Mouse (Mus musculus) liver, embryonic 15.5 days (tissue): Measurements from ENCODE around the gene Gm10160. TPM values are rescaled to one million over a fixed set of nuclear protein-coding genes. Genes with fewer than 3 reads are reported as not detected.
A peak's percentile ranks its signal among the peaks of the same experiment; 100 is the strongest.

ENCODE experiments used
- ATAC-seq: fragments of 200-750 bp; cut with Nextera tagmentation; 2 replicates; pipeline ENCODE4 v1.8.0; 2017; ENCODE audit warnings: moderate number of reproducible peaks, mild to moderate bottlenecking, moderate library complexity; ENCODE audit not compliant: insufficient read depth
- H3K27ac ChIP-seq: fragments of 300-500 bp; sonication (generic); replicated peaks from 2 replicates; pipeline ENCODE4 v1.5.1; 2015; ENCODE audit warnings: mild to moderate bottlenecking, inconsistent platforms
- H3K27me3 ChIP-seq: fragments of 300-500 bp; sonication (generic); 2 replicates; pipeline ENCODE4 v1.6.1; 2015; ENCODE audit warnings: mild to moderate bottlenecking, inconsistent platforms
- H3K36me3 ChIP-seq: fragments of 300-500 bp; sonication (generic); replicated peaks from 2 replicates; pipeline ENCODE4 v1.6.1; 2015; ENCODE audit warnings: moderate library complexity, mild to moderate bottlenecking, inconsistent platforms
- H3K4me1 ChIP-seq: fragments of 300-500 bp; sonication (generic); replicated peaks from 2 replicates; pipeline ENCODE4 v1.6.1; 2015; ENCODE audit warnings: inconsistent platforms
- H3K4me2 ChIP-seq: fragments of 300-500 bp; sonication (generic); 2 replicates; pipeline ENCODE4 v1.6.1; 2015; ENCODE audit warnings: moderate library complexity, mild to moderate bottlenecking, inconsistent platforms
- H3K4me3 ChIP-seq: fragments of 300-500 bp; sonication (generic); replicated peaks from 2 replicates; pipeline ENCODE4 v1.5.1; 2015; ENCODE audit warnings: mild to moderate bottlenecking, inconsistent platforms
- H3K9ac ChIP-seq: fragments of 300-500 bp; sonication (generic); 2 replicates; pipeline ENCODE4 v1.6.1; 2015; ENCODE audit warnings: moderate library complexity, mild to moderate bottlenecking, inconsistent platforms
- H3K9me3 ChIP-seq: fragments of 300-500 bp; sonication (generic); replicated peaks from 2 replicates; pipeline ENCODE4 v1.6.1; 2016; ENCODE audit warnings: inconsistent platforms
- WGBS: fragments of 180-500 bp; shearing (Covaris S2); methylation state at CpG from one replicate; pipeline ENCODE4 v1.1.7; 2015; ENCODE audit warnings: mixed read lengths; ENCODE audit not compliant: insufficient replicate concordance; 5-methylcytosine and 5-hydroxymethylcytosine counted together
- polyA plus RNA-seq: library from polyadenylated mRNA; unstranded; fragments of >200 nt; fragmentation: Nextera tagmentation; extraction: Ambion mirVana; gene quantifications from 2 replicates; pipeline ENCODE4 v1.2.1, GENCODE M21; 2015

Gene Gm10160
- not detected in 2 replicates for polyA plus RNA-seq

DNA sequence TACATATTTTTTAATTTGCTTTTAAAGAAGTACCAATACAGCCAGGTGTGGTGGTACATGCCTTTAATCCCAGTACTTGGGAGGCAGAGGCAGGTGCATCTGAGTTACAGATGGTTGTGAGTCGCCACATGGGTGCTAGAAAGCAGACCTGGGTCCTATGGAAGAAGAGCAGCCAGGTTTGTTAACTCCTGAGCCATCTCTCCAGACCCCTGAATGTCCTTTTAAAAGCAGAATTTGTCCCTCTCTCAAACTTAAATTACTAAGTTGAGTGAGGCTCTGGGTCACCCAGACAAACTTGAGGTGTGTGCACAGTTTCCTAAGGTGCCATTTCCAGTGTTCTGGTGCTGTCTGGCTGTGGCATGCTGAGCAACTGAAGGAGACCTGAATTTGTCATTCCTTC is at the start of gene Gm10160:
Gene Gm10160 (minus strand): TSS at position 101 of the 400 bp plus-strand sequence.
- peaks cover 68% of the 10 kb centered on the region for H3K27me3 ChIP-seq

DNA sequence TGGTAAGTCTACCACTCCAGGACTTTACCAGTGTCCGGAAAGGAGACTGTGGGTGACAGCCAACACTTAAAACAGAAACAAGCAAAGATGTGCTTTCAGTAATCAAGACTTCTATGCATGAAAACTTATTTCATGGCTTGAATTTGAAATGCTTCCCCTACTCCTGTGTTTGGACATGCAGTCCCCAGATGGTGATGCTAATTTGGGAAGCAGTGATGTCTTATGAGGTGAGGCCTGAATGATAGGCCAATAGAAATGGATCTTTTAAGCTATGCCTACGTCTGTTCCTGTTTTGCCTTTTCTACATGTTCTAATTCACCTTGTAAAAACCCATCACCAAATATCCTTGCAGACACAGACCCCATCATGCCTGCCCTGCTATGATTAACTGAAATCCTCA is 49.3 kb upstream of the Gm10160 start:
- H3K4me3 ChIP-seq, result no peak overlapping the region
- no peak overlapping the region for H3K9ac ChIP-seq
- H3K27ac ChIP-seq, result no peak overlapping the region
- H3K27me3 ChIP-seq, result peaks cover 16% of the 10 kb centered on the region; the same call in 1 of the 2 replicates
- no peaks in the 10 kb centered on the region for H3K4me1 ChIP-seq
- no peak for ATAC-seq
- no peak overlapping the region for H3K4me2 ChIP-seq
- H3K9me3 ChIP-seq, result no peaks in the 10 kb centered on the region
- WGBS, result 65% methylated on average over 2 of the region's 2 CpGs
- H3K36me3 ChIP-seq, result no peaks in the 10 kb centered on the region

More for the DNA sequence above, at the start of gene Gm10160:
- Histone ChIP-seq H3K4me2 (peak within 1 kb of the TSS; percentile 27), H3K9ac (no peak within 1 kb of the TSS), H3K27ac (no peak within 1 kb of the TSS), H3K4me1 (peaks cover 30% of the 10 kb centered on the region), H3K4me3 (no peak within 1 kb of the TSS), H3K36me3 (no peaks in the 10 kb centered on the region), H3K9me3 (no peaks in the 10 kb centered on the region)
- 64% methylated on average over 1 of the region's 1 CpGs for WGBS
- no peak for ATAC-seq

GRCm38 (mm10) chr7:81904094-81904493 is 48.5 kb upstream of the Gm10160 start:
- ATAC-seq, result no peak
- Histone ChIP-seq H3K9ac (no peak overlapping the region), H3K36me3 (no peaks in the 10 kb centered on the region), H3K4me3 (no peak overlapping the region), H3K4me1 (no peaks in the 10 kb centered on the region), H3K4me2 (no peak overlapping the region), H3K9me3 (no peaks in the 10 kb centered on the region), H3K27me3 (peaks cover 16% of the 10 kb centered on the region; the same call in 1 of the 2 replicates), H3K27ac (no peak overlapping the region)
- WGBS, result 50% methylated on average over 4 of the region's 4 CpGs

GRCm38 (mm10) chr7:81899361-81899760 is 43.8 kb upstream of the Gm10160 start:
- H3K4me1 ChIP-seq, result no peaks in the 10 kb centered on the region
- no peaks in the 10 kb centered on the region for H3K36me3 ChIP-seq
- no peak overlapping the region for H3K9ac ChIP-seq
- no peak overlapping the region for H3K4me2 ChIP-seq
- WGBS, result 59% methylated on average over 11 of the region's 11 CpGs
- H3K9me3 ChIP-seq, result no peaks in the 10 kb centered on the region
- H3K4me3 ChIP-seq, result no peak overlapping the region
- no peak for ATAC-seq
- no peak overlapping the region for H3K27ac ChIP-seq
- peaks cover 15% of the 10 kb centered on the region for H3K27me3 ChIP-seq

GRCm38 (mm10) chr7:81885128-81885527 is 29.5 kb upstream of the Gm10160 start:
- no peak overlapping the region for H3K27ac ChIP-seq
- ATAC-seq, result no peak
- H3K27me3 ChIP-seq, result peaks cover 30% of the 10 kb centered on the region
- H3K4me1 ChIP-seq, result no peaks in the 10 kb centered on the region
- no peak overlapping the region for H3K9ac ChIP-seq
- H3K4me3 ChIP-seq, result no peak overlapping the region
- no peak overlapping the region for H3K4me2 ChIP-seq
- 83% methylated on average over 4 of the region's 4 CpGs for WGBS
- no peaks in the 10 kb centered on the region for H3K36me3 ChIP-seq
- H3K9me3 ChIP-seq, result no peaks in the 10 kb centered on the region

DNA sequence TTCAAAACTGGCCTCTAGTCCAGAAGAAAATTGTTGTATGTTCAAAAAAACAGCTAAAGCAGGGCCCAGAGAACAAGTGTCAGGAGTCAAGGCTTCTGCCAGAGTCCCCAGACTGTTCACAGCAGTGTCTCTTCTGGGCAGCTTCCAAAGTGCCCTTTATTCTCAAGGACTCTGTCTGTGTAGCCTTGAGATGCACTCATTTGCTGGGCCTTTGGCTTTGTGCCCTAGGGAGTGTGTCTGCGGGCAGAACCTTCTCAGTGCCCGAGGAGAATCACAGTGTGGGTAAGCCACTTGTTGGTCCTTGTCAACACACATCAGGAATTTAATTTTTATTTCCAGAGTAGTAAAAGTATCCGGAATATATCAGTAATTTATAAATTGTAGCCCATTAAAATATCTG is 26.0 kb upstream of the Gm10160 start:
- H3K4me2 ChIP-seq, result no peak overlapping the region
- H3K9ac ChIP-seq, result no peak overlapping the region
- ATAC-seq, result no peak
- no peaks in the 10 kb centered on the region for H3K4me1 ChIP-seq
- no peaks in the 10 kb centered on the region for H3K36me3 ChIP-seq
- H3K27me3 ChIP-seq, result peaks cover 55% of the 10 kb centered on the region
- WGBS, result 71% methylated on average over 3 of the region's 3 CpGs
- H3K27ac ChIP-seq, result no peak overlapping the region
- H3K9me3 ChIP-seq, result no peaks in the 10 kb centered on the region
- no peak overlapping the region for H3K4me3 ChIP-seq

- Histone ChIP-seq H3K9me3 (no peaks in the 10 kb centered on the region), H3K4me2 (no peak overlapping the region), H3K27me3 (peaks cover 58% of the 10 kb centered on the region), H3K4me1 (no peaks in the 10 kb centered on the region), H3K36me3 (no peaks in the 10 kb centered on the region), H3K4me3 (no peak overlapping the region), H3K27ac (no peak overlapping the region), H3K9ac (no peak overlapping the region)
- ATAC-seq, result no peak
- WGBS, result 70% methylated on average over 4 of the region's 4 CpGs
Measured at GRCm38 (mm10) chr7:81880797-81881196, 25.2 kb upstream of the Gm10160 start.

DNA sequence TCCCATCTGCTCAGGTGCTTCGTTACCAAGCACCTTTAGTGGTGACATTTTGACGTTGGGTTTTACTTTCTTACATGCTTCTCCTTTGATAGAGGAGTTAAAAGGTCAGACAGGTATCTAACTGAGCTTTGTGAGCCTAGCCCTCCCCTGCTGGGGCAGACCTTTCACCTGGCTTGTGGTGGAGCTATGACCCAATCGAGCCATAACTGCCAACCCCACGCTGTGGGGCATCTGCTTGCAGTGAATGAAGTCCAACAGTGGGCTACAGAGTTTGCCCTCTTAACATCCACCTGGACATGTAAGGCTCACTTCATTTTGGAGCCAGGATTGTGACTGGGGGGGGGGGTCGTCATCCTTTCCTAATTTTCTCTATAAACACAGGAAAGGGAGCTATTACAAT is 24.7 kb upstream of the Gm10160 start:
- Histone ChIP-seq H3K9ac (no peak overlapping the region), H3K27ac (no peak overlapping the region), H3K4me2 (no peak overlapping the region), H3K4me3 (no peak overlapping the region), H3K27me3 (peaks cover 61% of the 10 kb centered on the region), H3K9me3 (no peaks in the 10 kb centered on the region), H3K4me1 (no peaks in the 10 kb centered on the region), H3K36me3 (no peaks in the 10 kb centered on the region)
- 58% methylated on average over 5 of the region's 5 CpGs for WGBS
- no peak for ATAC-seq

DNA sequence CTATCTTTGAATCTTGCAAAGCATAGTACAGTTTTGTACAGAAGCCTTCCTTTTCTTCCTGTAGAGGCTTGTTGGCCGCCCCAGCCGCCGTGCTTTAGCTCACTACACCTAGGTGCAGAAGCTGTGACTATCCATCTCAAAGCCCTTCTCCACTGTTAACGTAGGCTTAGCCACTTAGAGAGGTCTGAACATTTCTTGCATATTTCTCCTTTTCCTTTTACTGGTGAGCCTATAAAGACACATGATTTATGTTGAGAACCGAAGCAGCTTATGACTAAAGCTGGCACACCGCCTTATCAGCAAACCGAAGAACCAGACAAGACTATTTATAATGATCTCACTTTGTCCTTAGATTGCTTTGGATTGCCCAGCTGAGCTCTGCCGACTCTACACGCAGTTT is 19.8 kb upstream of the Gm10160 start:
- Histone ChIP-seq H3K4me2 (no peak overlapping the region), H3K27ac (no peak overlapping the region), H3K27me3 (peaks cover 68% of the 10 kb centered on the region), H3K36me3 (no peaks in the 10 kb centered on the region), H3K9me3 (no peaks in the 10 kb centered on the region), H3K4me1 (no peaks in the 10 kb centered on the region), H3K4me3 (no peak overlapping the region), H3K9ac (no peak overlapping the region)
- ATAC-seq, result no peak
- WGBS, result 74% methylated on average over 9 of the region's 9 CpGs

GRCm38 (mm10) chr7:81874636-81875035 is 19.0 kb upstream of the Gm10160 start:
- ATAC-seq, result no peak
- no peak overlapping the region for H3K4me2 ChIP-seq
- H3K27me3 ChIP-seq, result peaks cover 68% of the 10 kb centered on the region
- no peaks in the 10 kb centered on the region for H3K36me3 ChIP-seq
- no peaks in the 10 kb centered on the region for H3K9me3 ChIP-seq
- no peaks in the 10 kb centered on the region for H3K4me1 ChIP-seq
- H3K27ac ChIP-seq, result no peak overlapping the region
- H3K9ac ChIP-seq, result no peak overlapping the region
- no peak overlapping the region for H3K4me3 ChIP-seq
- WGBS, result 58% methylated on average over 6 of the region's 6 CpGs

DNA sequence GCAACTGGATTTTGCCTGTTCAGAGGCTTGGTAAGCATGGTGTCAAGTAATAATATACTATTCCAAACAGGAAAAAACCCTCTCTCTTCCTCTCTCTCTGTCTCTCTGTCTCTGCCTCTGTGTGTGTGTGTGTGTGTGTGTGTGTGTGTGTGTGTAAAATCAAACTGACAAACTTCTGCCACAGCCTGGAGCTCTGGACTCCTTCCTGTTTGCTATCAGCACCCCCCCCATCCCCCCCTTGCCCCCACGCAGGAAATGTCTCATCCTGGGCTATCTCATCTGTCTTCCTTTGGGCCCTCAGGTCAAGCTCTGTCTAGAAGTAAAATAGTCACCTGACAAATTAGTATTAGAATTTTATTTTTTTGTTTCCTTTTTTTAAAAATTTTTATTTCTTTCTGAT is 18.2 kb upstream of the Gm10160 start:
- Histone ChIP-seq H3K27ac (no peak overlapping the region), H3K9ac (no peak overlapping the region), H3K4me2 (no peak overlapping the region), H3K27me3 (peaks cover 70% of the 10 kb centered on the region), H3K9me3 (no peaks in the 10 kb centered on the region), H3K4me3 (no peak overlapping the region), H3K4me1 (no peaks in the 10 kb centered on the region), H3K36me3 (no peaks in the 10 kb centered on the region)
- WGBS, result 18% methylated on average over 1 of the region's 1 CpGs
- ATAC-seq, result no peak

DNA sequence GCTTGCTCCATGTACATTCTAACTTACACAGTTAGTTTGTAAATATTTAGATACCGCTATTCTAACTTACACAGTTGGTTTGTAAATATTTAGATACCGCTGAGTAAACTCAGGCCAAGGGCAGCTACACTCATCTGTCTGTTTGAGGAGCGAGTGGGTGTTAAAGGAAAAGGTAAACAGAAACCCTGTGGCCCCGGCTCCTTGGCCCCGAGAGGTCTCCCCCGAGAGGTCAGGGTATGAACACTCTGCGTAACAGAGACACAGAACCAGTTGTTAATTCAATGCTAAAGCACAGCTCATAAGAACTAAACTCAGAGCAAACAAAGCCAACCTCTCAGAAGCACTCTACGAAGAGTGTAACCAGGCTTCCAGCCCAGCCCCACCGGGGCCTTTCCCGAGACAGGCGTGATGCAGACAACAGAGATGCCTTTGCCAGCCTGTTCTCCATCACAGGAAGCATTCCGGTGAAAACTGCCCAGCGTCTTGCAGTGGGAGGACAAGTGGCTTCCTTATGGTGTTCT is 17.0 kb upstream of the Gm10160 start:
- 66% methylated on average over 13 of the region's 13 CpGs for WGBS
- H3K9me3 ChIP-seq, result no peaks in the 10 kb centered on the region
- no peak overlapping the region for H3K9ac ChIP-seq
- no peak overlapping the region for H3K4me3 ChIP-seq
- no peak overlapping the region for H3K27ac ChIP-seq
- no peaks in the 10 kb centered on the region for H3K4me1 ChIP-seq
- H3K36me3 ChIP-seq, result no peaks in the 10 kb centered on the region
- H3K27me3 ChIP-seq, result peaks cover 63% of the 10 kb centered on the region
- H3K4me2 ChIP-seq, result no peak overlapping the region
- ATAC-seq, result peak; percentile 60
